Mouse (Mus musculus): ENCODE measurements around the gene Mss51.

Gene Mss51

GRCm38 (mm10) chr14:20496603-20497002 is at the start of gene Mss51:
Gene Mss51, minus strand, starts transcription at chr14:20496901.
- no peak for DNase-seq

- peak; percentile 91 for DNase-seq
Observed at GRCm38 (mm10) chr14:20546415-20546814, 49.7 kb upstream of the Mss51 start, which contains the start of gene Ppp3cb. Gene Ppp3cb, minus strand, starts transcription at chr14:20546573.

GRCm38 (mm10) chr14:20545529-20546331 is 49.0 kb upstream of the Mss51 start:
- peak; percentile 94 for DNase-seq

GRCm38 (mm10) chr14:20544467-20545411 is 48.0 kb upstream of the Mss51 start:
- DNase-seq = no peak

- no peak for DNase-seq
Observed at GRCm38 (mm10) chr14:20529643-20530042, 32.9 kb upstream of the Mss51 start.

- DNase-seq = no peak
Observed at GRCm38 (mm10) chr14:20520179-20520578, 23.5 kb upstream of the Mss51 start.

GRCm38 (mm10) chr14:20508424-20508823 is 11.7 kb upstream of the Mss51 start:
- DNase-seq = no peak

GRCm38 (mm10) chr14:20502966-20503365 is 6.3 kb upstream of the Mss51 start:
- no peak for DNase-seq

- no peak for DNase-seq
Observed at GRCm38 (mm10) chr14:20499982-20500381, 3.3 kb upstream of the Mss51 start.

GRCm38 (mm10) chr14:20486031-20486430 is 10.7 kb downstream of the Mss51 start:
- DNase-seq = no peak

- no peak for DNase-seq
Observed at GRCm38 (mm10) chr14:20482051-20482751, 14.5 kb downstream of the Mss51 start.

- DNase-seq = no peak
Observed at GRCm38 (mm10) chr14:20481211-20481610, 15.5 kb downstream of the Mss51 start.

GRCm38 (mm10) chr14:20480195-20480579 is 16.5 kb downstream of the Mss51 start:
- DNase-seq = no peak

GRCm38 (mm10) chr14:20479291-20480194 is 17.2 kb downstream of the Mss51 start, which contains the start of gene Anxa7:
Gene Anxa7, minus strand, starts transcription at chr14:20480133.
- peak; percentile 88 for DNase-seq

- peak; percentile 65 for DNase-seq
Observed at GRCm38 (mm10) chr14:20478801-20479200, 17.9 kb downstream of the Mss51 start.

GRCm38 (mm10) chr14:20478385-20478784 is 18.3 kb downstream of the Mss51 start:
- no peak for DNase-seq

- DNase-seq = no peak
Observed at GRCm38 (mm10) chr14:20477261-20478025, 19.3 kb downstream of the Mss51 start.

- no peak for DNase-seq
Observed at GRCm38 (mm10) chr14:20460216-20460615, 36.5 kb downstream of the Mss51 start.

GRCm38 (mm10) chr14:20458378-20458777 is 38.3 kb downstream of the Mss51 start:
- no peak for DNase-seq

- no peak for DNase-seq
Observed at GRCm38 (mm10) chr14:20452929-20453328, 43.8 kb downstream of the Mss51 start.

- peak; percentile 85 for DNase-seq
Observed at GRCm38 (mm10) chr14:20451765-20452331, 44.9 kb downstream of the Mss51 start, which contains the start of gene Cfap70. Gene Cfap70, minus strand, starts transcription at chr14:20452226.

All from kidney, postnatal 14 days (tissue).